ENCODE assay signal across 10 mouse cellular contexts in genomic region chr10:84412326-84412962, GRCm38 (mm10). TPM values are rescaled to one million over a fixed set of nuclear protein-coding genes. Genes with fewer than 3 reads are reported as not detected.
DNase-seq lines count a peak whose midpoint lies in the region; ATAC-seq and TF ChIP-seq lines count a peak whose summit lies in the region.
"Had no signal": no experiment of that assay in that cellular context is flagged by ENCODE, and none has a peak within 500 bp of the region (broad histone marks: within the 10 kb centered on the region; RNA-seq: fewer than 3 reads in every experiment).

No protein-coding gene starts in this region.

- no peak for TF ChIP-seq CTCF in midbrain, postnatal 0 days (IDR thresholded peaks at IDR 0.05)
- no peak for TF ChIP-seq CTCF in cortical plate, adult 2 months (IDR thresholded peaks at IDR 0.05; ENCODE audit: extremely low read depth, insufficient read depth, low read length)

- H3K27ac ChIP-seq in midbrain, embryonic 13.5 days: 0 out of 2 replicates have a peak overlapping the region, but pooled peaks have one; percentile 1
- no peak overlapping the region for H3K27ac ChIP-seq in midbrain, postnatal 0 days (ENCODE audit: low read depth, low read length)
- H3K27ac ChIP-seq in cortical plate, adult 2 months (ENCODE audit: insufficient read depth, low read length): peak overlapping the region; percentile 85
- H3K27ac ChIP-seq: hindbrain, embryonic 15.5 days; liver, embryonic 13.5 days had no signal

- H3K4me3 ChIP-seq in midbrain, embryonic 13.5 days (replicated peaks): no peak overlapping the region
- H3K4me3 ChIP-seq in midbrain, postnatal 0 days (ENCODE audit: low read depth, low read length): no peak overlapping the region
- H3K4me3 ChIP-seq in cortical plate, adult 2 months (ENCODE audit: insufficient read depth, low read length): no peak overlapping the region
- H3K4me3 ChIP-seq: hindbrain, embryonic 15.5 days; liver, embryonic 13.5 days had no signal

- peaks cover 50% of the 10 kb centered on the region for H3K4me1 ChIP-seq in midbrain, embryonic 13.5 days (replicated peaks)
- H3K4me1 ChIP-seq in midbrain, postnatal 0 days (ENCODE audit: insufficient read depth, low read length): peaks cover 13% of the 10 kb centered on the region; the same call in 1 of the 2 replicates
- H3K4me1 ChIP-seq in cortical plate, adult 2 months (ENCODE audit: control insufficient read depth, insufficient read depth, low read length): peaks cover 33% of the 10 kb centered on the region
- H3K4me1 ChIP-seq: liver, embryonic 13.5 days had no signal

- 89% methylated on average over 12 of the region's 12 CpGs for WGBS in midbrain, embryonic 13.5 days
- WGBS in midbrain, postnatal 0 days: 84% methylated on average over 12 of the region's 12 CpGs

- no peak for DNase-seq in frontal cortex, postnatal 14 days (ENCODE audit: low spot score in 2 of 2)
- no peak for DNase-seq in midbrain, postnatal 0 days (ENCODE audit: low spot score)
- DNase-seq in embryo, embryonic 10.5 days (ENCODE audit: low spot score): no peak
- no peak for DNase-seq in left cerebral cortex, adult 9 months (ENCODE audit: low spot score in 2 of 2)
- DNase-seq: liver, embryonic 13.5 days had no signal

- ATAC-seq in frontal cortex, adult (ENCODE audit: low TSS enrichment): peak; percentile 11
- no peak for ATAC-seq in midbrain, embryonic 13.5 days
- no peak for ATAC-seq in midbrain, postnatal 0 days (ENCODE audit: low FRiP score)
- peak; percentile 77 for ATAC-seq in megakaryocyte progenitor cell, adult 5-6 weeks (replicated peaks; ENCODE audit: poor library complexity)

- peaks cover 2% of the 10 kb centered on the region; the same call in 1 of the 2 replicates for H3K36me3 ChIP-seq in midbrain, embryonic 13.5 days
- no peaks in the 10 kb centered on the region for H3K36me3 ChIP-seq in midbrain, postnatal 0 days (ENCODE audit: insufficient read depth, low read length)
- H3K36me3 ChIP-seq: hindbrain, embryonic 15.5 days; liver, embryonic 13.5 days had no signal

- no peak overlapping the region for H3K4me2 ChIP-seq in midbrain, embryonic 13.5 days (replicated peaks)
- no peak overlapping the region for H3K4me2 ChIP-seq in midbrain, postnatal 0 days (ENCODE audit: low read depth, low read length, poor library complexity, severe bottlenecking)
- H3K4me2 ChIP-seq: hindbrain, embryonic 15.5 days; liver, embryonic 13.5 days had no signal

- no peaks in the 10 kb centered on the region for H3K9me3 ChIP-seq in midbrain, embryonic 13.5 days
- no peaks in the 10 kb centered on the region for H3K9me3 ChIP-seq in midbrain, postnatal 0 days (ENCODE audit: low read length)
- H3K9me3 ChIP-seq: hindbrain, embryonic 15.5 days; liver, embryonic 13.5 days had no signal

- no peaks in the 10 kb centered on the region for H3K27me3 ChIP-seq in midbrain, embryonic 13.5 days
- H3K27me3 ChIP-seq in midbrain, postnatal 0 days (ENCODE audit: insufficient read depth, low read length): no peaks in the 10 kb centered on the region
- H3K27me3 ChIP-seq: hindbrain, embryonic 15.5 days; liver, embryonic 13.5 days had no signal

- TF ChIP-seq POLR2A in cortical plate, adult 2 months (IDR thresholded peaks at IDR 0.05; ENCODE audit: extremely low read depth, insufficient read depth, low read length): no peak

- no peak overlapping the region for H3K9ac ChIP-seq in midbrain, embryonic 13.5 days (replicated peaks)
- H3K9ac ChIP-seq in midbrain, postnatal 0 days (replicated peaks; ENCODE audit: low read length, poor library complexity, severe bottlenecking): no peak overlapping the region
- H3K9ac ChIP-seq: hindbrain, embryonic 15.5 days; liver, embryonic 13.5 days had no signal

RNA-seq across cellular contexts. Expression of gene Nuak1, which starts 28.0 kb away (rescaled TPM):
- 4.9 and 5.0 TPM in 2 replicates for polyA plus RNA-seq in midbrain, embryonic 13.5 days (2015; fragmentation: Nextera tagmentation; extraction: Ambion mirVana)
- total RNA-seq in midbrain, postnatal 0 days (2014; rRNA removed): 21.1 and 37.9 TPM in 2 replicates
- 2.2 and 2.7 TPM in 2 replicates for polyA plus RNA-seq in midbrain, postnatal 0 days (2015; fragmentation: Nextera tagmentation; extraction: Ambion mirVana)
- polyA plus RNA-seq in cortical plate, adult 2 months (2012; rRNA removed): 39.2 and 43.7 TPM in 2 replicates
- 0.12 TPM in 2 replicates for total RNA-seq in megakaryocyte progenitor cell, adult 5-6 weeks (2015)
- total RNA-seq in megakaryocyte progenitor cell, adult 5-6 weeks (2017): 0.03 and 0.17 TPM in 2 replicates

Comparison
In these comparisons a context has a peak if more than half of its experiments do, and no peak if none do; other contexts are left out.
1. ATAC-seq: peak in frontal cortex, adult (single experiment) and megakaryocyte progenitor cell, adult 5-6 weeks (single experiment); none in midbrain, embryonic 13.5 days (single experiment) and midbrain, postnatal 0 days (single experiment).